Mouse (Mus musculus) kidney, postnatal 0 days (tissue): ENCODE results near the gene Rilpl1. TPM values are rescaled to one million over a fixed set of nuclear protein-coding genes. Genes with fewer than 3 reads are reported as not detected.

ENCODE experiments used
- ATAC-seq: fragments of 200-750 bp; cut with Nextera tagmentation; replicated peaks from 2 replicates; pipeline ENCODE4 v1.8.0; 2017; ENCODE audit warnings: low read depth, moderate number of reproducible peaks, moderate TSS enrichment, moderate library complexity; ENCODE audit not compliant: low FRiP score
- DNase-seq: peaks from one replicate; pipeline ENCODE4 v3.0.0-alpha.2; 2016; ENCODE audit warnings: low spot score
- H3K27ac ChIP-seq: fragments of 300-500 bp; sonication (generic); 2 replicates; pipeline ENCODE4 v1.5.1; 2014; ENCODE audit warnings: mild to moderate bottlenecking
- H3K27me3 ChIP-seq: fragments of 300-500 bp; sonication (generic); 2 replicates; pipeline ENCODE4 v1.6.1; 2014; ENCODE audit warnings: low read length, mixed read lengths; ENCODE audit not compliant: insufficient read depth
- H3K36me3 ChIP-seq: fragments of 300-500 bp; sonication (generic); 2 replicates; pipeline ENCODE4 v1.6.1; 2014; ENCODE audit warnings: low read length, mixed read lengths; ENCODE audit not compliant: insufficient read depth
- H3K4me1 ChIP-seq: fragments of 300-500 bp; sonication (generic); replicated peaks from 2 replicates; pipeline ENCODE4 v1.6.1; 2014; ENCODE audit warnings: antibody characterized with exemption, low read length, mixed read lengths; ENCODE audit not compliant: insufficient read depth
- H3K4me2 ChIP-seq: fragments of 300-500 bp; sonication (generic); 2 replicates; pipeline ENCODE4 v1.6.1; 2014; ENCODE audit warnings: mild to moderate bottlenecking, low read length, moderate library complexity, mixed read lengths
- H3K4me3 ChIP-seq: fragments of 300-500 bp; sonication (generic); replicated peaks from 2 replicates; pipeline ENCODE4 v1.5.1; 2014; ENCODE audit warnings: low read depth, low read length
- H3K9ac ChIP-seq: fragments of 300-500 bp; sonication (generic); 2 replicates; pipeline ENCODE4 v1.6.1; 2014; ENCODE audit warnings: low read depth, low read length
- H3K9me3 ChIP-seq: fragments of 300-500 bp; sonication (generic); replicated peaks from 2 replicates; pipeline ENCODE4 v1.6.1; 2016; ENCODE audit warnings: low read length, inconsistent platforms, mixed read lengths
- CTCF ChIP-seq: IDR thresholded peaks from 2 replicates; pipeline ENCODE4 v1.5.1; 2016; ENCODE audit warnings: antibody characterized with exemption, low read depth, mild to moderate bottlenecking, moderate library complexity
- WGBS: fragments of 180-500 bp; shearing (Covaris S2); extraction: QIAGEN DNeasy Blood & Tissue Kit; methylation state at CpG from one replicate; pipeline ENCODE4 v1.1.7; 2014; 5-methylcytosine and 5-hydroxymethylcytosine counted together
- polyA plus RNA-seq: library from polyadenylated mRNA; unstranded; fragments of >200 nt; fragmentation: Nextera tagmentation; extraction: Ambion mirVana; gene quantifications from 2 replicates; pipeline ENCODE4 v1.2.1, GENCODE M21; 2015

Rilpl1 gene
- polyA plus RNA-seq, 1 experiment from 2014 or later, result 27.2 TPM

DNA sequence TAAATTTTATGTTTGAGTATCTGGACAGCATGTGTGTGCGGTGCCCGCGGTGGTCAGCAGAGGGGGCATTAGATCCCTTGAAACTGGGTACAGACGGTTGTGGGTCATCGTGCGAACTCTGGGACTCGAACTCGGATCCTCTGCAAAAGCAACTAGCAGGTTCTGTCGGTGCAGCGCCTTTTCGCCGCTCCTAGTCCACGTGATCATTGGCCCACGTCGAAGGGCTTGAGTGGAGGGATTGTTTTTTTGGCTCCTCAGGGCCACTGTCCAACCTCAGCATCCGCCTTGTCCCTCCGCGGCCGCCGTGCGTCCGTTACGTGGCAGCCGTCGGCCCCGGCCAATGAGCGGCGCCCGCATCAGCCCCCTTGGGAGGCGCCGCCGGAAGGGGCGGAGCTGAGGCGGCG is 9.2 kb upstream of the Rilpl1 start, which contains the start of gene Tmed2:
Tmed2 (plus strand) TSS at position 313 of the 404 bp plus-strand sequence.
- ATAC-seq, result peak; percentile 96

DNA sequence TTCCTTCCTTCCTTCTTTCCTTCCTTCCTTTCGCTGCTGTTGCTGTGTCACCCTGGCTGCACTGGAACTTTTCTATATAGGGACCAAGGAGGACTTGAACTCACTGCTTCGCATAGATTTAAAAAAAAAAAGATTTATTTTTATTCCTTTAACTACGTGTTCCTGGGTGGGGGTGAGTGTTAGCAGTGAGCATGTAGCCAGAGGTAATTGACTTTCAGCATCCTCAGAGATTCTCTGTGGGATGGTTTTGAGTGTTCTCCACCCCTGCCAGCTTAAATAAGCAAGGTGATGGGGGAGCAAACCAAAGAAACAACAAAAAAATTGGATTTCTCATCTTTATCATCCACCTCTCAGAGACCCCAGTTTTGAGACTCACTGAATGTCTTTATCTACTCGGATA is 8.7 kb upstream of the Rilpl1 start:
- peaks cover 9% of the 10 kb centered on the region; the same call in 1 of the 2 replicates for H3K36me3 ChIP-seq
- H3K9ac ChIP-seq, result no peak overlapping the region
- no peak for TF ChIP-seq CTCF
- 67% methylated on average over 4 of the region's 4 CpGs for WGBS
- DNase-seq (no peak), ATAC-seq (no peak)
- peak overlapping the region; percentile 86; the same call in 1 of the 2 replicates for H3K4me3 ChIP-seq
- H3K4me1 ChIP-seq, result 0 out of 2 replicates have a peak, but pooled peaks cover 8% of the 10 kb centered on the region
- H3K27ac ChIP-seq, result no peak overlapping the region
- no peaks in the 10 kb centered on the region for H3K27me3 ChIP-seq
- peak overlapping the region; percentile 33 for H3K4me2 ChIP-seq
- no peaks in the 10 kb centered on the region for H3K9me3 ChIP-seq

More for the DNA sequence above, 9.2 kb upstream of the Rilpl1 start, which contains the start of gene Tmed2:
- H3K27ac ChIP-seq, result peak within 1 kb of the TSS; percentile 94
- no peaks in the 10 kb centered on the region for H3K9me3 ChIP-seq
- peak within 1 kb of the TSS; percentile 86 for H3K4me3 ChIP-seq
- DNase-seq, result peak; percentile 98
- peak within 1 kb of the TSS; percentile 93 for H3K9ac ChIP-seq
- peak; percentile 55 for TF ChIP-seq CTCF
- H3K27me3 ChIP-seq, result no peaks in the 10 kb centered on the region
- under 1% methylated on average over 33 of the region's 35 CpGs for WGBS
- H3K4me2 ChIP-seq, result peak within 1 kb of the TSS; percentile 66
- peaks cover 13% of the 10 kb centered on the region; the same call in 1 of the 2 replicates for H3K36me3 ChIP-seq
- 0 out of 2 replicates have a peak, but pooled peaks cover 8% of the 10 kb centered on the region for H3K4me1 ChIP-seq

DNA sequence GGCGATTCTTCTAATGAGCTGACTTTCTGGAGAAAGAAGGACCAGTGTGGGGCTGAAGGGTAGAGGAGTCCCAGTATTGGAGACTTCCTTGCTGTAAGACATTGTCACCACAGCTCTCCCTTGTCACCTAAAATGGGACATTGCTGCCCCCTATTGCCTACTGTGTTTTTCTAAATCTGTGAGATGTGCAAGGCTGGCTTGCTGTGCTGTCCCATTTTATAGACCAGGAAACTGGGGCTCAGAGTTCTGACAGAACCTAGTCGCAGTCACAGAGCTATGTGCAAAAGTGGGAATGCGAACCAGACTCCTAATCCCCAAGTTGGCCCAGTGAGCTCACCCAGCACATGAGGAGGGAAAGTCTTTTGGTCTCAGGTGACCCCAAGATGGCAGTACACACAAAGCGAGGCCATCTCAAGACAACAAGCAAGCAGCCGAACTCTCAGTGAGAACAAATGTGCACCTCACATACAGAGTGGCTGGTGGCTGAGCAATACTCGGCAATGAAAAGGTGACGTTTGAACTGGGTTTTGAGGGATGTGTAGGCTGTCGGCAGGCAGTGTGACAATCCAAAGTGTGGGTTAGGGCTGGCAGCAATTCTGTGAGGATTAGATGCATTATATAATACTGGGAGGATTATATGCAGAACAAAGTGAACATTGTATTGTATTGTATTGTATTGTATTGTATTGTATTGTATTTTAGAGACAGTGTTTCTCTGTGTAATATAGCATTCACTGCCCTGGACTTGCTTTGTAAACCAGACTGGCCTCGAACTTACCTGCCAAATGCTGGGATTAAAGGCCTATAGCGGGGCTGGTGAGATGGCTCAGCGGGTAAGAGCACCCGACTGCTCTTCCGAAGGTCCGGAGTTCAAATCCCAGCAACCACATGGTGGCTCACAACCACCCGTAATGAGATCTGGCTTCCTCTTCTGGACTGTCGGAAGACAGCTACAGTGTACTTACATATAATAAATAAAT is 7.9 kb upstream of the Rilpl1 start:
- WGBS, result 80% methylated on average over 15 of the region's 16 CpGs
- H3K27ac ChIP-seq, result no peak overlapping the region
- no peak overlapping the region for H3K4me2 ChIP-seq
- ATAC-seq (no peak), DNase-seq (peak; percentile 67)
- no peaks in the 10 kb centered on the region for H3K27me3 ChIP-seq
- H3K36me3 ChIP-seq, result 0 out of 2 replicates have a peak, but pooled peaks cover 1% of the 10 kb centered on the region
- H3K9ac ChIP-seq, result no peak overlapping the region
- TF ChIP-seq CTCF, result peak; percentile 68
- H3K4me3 ChIP-seq, result no peak overlapping the region
- H3K9me3 ChIP-seq, result no peaks in the 10 kb centered on the region
- H3K4me1 ChIP-seq, result 0 out of 2 replicates have a peak, but pooled peaks cover 8% of the 10 kb centered on the region

DNA sequence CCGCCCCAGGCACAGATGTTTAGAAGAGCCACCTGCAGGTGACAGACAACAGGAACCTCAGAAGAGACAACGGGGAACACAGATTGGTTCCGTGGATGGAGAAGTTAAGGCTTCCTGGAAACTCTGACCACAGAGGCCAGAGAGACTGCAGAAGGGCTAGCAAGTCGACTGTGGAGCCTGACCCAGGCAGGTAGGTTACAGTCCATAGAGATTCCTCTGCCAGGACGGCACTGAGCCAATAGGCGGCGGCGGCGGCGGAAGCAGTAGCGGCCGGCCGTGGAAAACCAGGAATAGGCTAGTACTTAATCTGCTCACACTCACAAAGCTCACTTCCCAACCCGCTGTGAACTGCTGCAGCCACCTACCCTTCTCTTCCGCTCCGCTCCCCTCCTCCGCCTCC is 5.6 kb upstream of the Rilpl1 start:
- H3K27ac ChIP-seq, result peak overlapping the region; percentile 60
- peak; percentile 73 for DNase-seq

DNA sequence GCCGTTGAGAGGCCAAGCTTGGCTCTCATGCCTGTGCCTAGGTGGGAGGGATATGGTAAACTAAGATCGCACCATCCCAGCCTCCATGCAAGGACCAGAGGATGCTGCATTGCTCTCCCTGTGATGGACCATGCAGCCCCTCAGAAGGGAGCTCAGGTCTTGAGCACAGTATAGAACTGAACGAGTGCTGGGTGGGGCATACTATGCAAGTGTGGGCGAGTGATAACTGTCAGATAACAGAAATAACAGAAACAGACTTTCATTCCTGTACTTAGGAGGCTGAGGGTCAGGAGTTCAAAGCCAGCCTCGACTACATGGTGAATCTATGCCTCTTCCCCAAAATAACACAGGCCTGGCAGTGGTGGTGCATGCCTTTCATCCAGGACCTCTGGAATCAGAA is 3.8 kb upstream of the Rilpl1 start:
- no peak for ATAC-seq
- 63% methylated on average over 5 of the region's 5 CpGs for WGBS
- H3K4me1 ChIP-seq, result peaks cover 13% of the 10 kb centered on the region; the same call in 1 of the 2 replicates

More for the DNA sequence above, 5.6 kb upstream of the Rilpl1 start:
- no peaks in the 10 kb centered on the region for H3K27me3 ChIP-seq
- no peak overlapping the region for H3K4me3 ChIP-seq
- 0 out of 2 replicates have a peak, but pooled peaks cover 9% of the 10 kb centered on the region for H3K4me1 ChIP-seq
- no peak for ATAC-seq
- WGBS, result 5% methylated on average over 17 of the region's 17 CpGs
- H3K36me3 ChIP-seq, result no peaks in the 10 kb centered on the region
- H3K4me2 ChIP-seq, result peak overlapping the region; percentile 49
- no peaks in the 10 kb centered on the region for H3K9me3 ChIP-seq
- TF ChIP-seq CTCF, result peak; percentile 19; the same call in 1 of the 2 replicates
- H3K9ac ChIP-seq, result peak overlapping the region; percentile 46

DNA sequence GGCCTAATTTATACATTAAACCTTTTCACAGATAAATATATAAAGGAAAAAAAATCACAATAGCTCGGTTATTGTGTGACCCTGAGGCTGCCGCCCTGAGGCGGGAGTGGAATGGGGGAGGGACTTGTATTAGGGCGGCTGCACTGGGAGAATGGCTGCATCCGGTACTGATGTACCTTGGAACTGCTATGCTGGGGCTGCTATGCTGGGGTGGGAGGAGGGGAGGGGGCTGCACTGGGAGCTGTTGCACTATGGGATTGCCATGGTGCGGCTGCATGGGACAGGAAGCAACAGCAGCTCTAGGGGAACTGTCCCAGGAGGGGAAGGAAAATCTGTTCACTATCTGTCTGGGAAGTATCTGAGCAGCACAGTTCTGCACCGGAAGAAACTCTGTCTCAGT is 1.3 kb upstream of the Rilpl1 start:
- WGBS, result 28% methylated on average over 7 of the region's 7 CpGs
- ATAC-seq (no peak), DNase-seq (peak; percentile 65)
- Histone ChIP-seq H3K4me3 (no peak overlapping the region), H3K9me3 (no peaks in the 10 kb centered on the region), H3K4me1 (peaks cover 33% of the 10 kb centered on the region), H3K27me3 (no peaks in the 10 kb centered on the region), H3K9ac (0 out of 2 replicates have a peak overlapping the region, but pooled peaks have one; percentile 23), H3K27ac (peak overlapping the region; percentile 90), H3K4me2 (0 out of 2 replicates have a peak overlapping the region, but pooled peaks have one; percentile 21), H3K36me3 (no peaks in the 10 kb centered on the region)
- TF ChIP-seq CTCF, result no peak

More for the DNA sequence above, 3.8 kb upstream of the Rilpl1 start:
- no peaks in the 10 kb centered on the region for H3K9me3 ChIP-seq
- H3K4me2 ChIP-seq, result no peak overlapping the region
- TF ChIP-seq CTCF, result no peak
- no peak for DNase-seq
- no peaks in the 10 kb centered on the region for H3K27me3 ChIP-seq
- no peaks in the 10 kb centered on the region for H3K36me3 ChIP-seq
- H3K4me3 ChIP-seq, result no peak overlapping the region
- no peak overlapping the region for H3K9ac ChIP-seq
- H3K27ac ChIP-seq, result no peak overlapping the region
